Mouse (Mus musculus): ENCODE data around the gene Mylk3. TPM values are rescaled to one million over a fixed set of nuclear protein-coding genes. Genes with fewer than 3 reads are reported as not detected.

Mylk3 gene
- polyA plus RNA-seq, 1 experiment from 2014 or later, result 57.2 TPM

DNA sequence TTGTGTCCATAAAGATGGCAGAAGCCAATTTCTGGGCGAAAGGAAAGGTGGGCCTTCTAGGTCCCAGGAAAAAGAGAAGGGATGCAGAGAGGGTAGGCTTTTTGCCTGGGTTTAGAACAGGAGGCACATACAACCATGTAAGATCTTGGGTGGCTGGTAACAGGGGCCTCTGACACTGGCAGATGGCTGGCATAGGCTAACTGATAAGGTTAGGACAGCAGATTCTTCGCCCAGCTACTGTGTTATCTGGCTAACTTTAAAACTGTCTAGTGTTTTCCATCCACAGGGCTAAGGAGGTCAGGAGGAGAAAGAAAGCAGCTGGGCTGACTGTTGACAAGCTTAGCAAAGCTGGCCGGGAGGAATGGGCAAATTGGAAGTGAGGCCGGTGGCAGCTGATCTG is 67.6 kb downstream of the Mylk3 start:
- H3K4me3 ChIP-seq (replicated peaks), result peak overlapping the region; percentile 24
- peak overlapping the region; percentile 42 for H3K9ac ChIP-seq
- H3K4me2 ChIP-seq, result peak overlapping the region; percentile 63

DNA sequence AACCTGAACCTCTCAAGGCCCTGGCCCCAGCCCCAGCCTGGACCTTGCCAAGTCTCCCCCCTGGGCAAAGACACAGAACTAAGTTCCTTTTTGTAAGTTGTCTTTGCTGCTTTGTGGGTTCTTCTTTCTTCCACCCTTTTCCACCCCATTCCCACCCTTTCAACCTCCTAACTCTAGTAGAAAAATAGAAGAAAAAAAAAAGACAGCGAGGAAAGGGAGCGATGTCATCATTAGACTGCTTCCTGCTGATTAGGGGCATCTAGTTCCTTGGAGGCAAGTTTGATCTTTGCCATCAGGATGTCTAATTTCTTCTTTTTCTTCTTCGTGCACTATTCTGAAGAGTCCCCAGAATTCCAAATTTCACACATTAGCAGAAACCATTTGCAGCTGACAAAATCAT is 73.1 kb downstream of the Mylk3 start:
- Histone ChIP-seq H3K4me3 (replicated peaks) (no peak overlapping the region), H3K27me3 (no peaks in the 10 kb centered on the region), H3K36me3 (replicated peaks) (peaks cover 27% of the 10 kb centered on the region), H3K4me1 (replicated peaks) (peaks cover 9% of the 10 kb centered on the region), H3K4me2 (no peak overlapping the region), H3K9ac (no peak overlapping the region), H3K27ac (replicated peaks) (no peak overlapping the region), H3K9me3 (replicated peaks) (no peaks in the 10 kb centered on the region)
- ATAC-seq (ENCODE audit: insufficient read depth), result no peak
- 23% methylated on average over 3 of the region's 3 CpGs for WGBS (ENCODE audit: insufficient replicate concordance)

More for the DNA sequence above, 67.6 kb downstream of the Mylk3 start:
- peak; percentile 99 for ATAC-seq (ENCODE audit: insufficient read depth)
- peak overlapping the region; percentile 95 for H3K27ac ChIP-seq (replicated peaks)
- no peaks in the 10 kb centered on the region for H3K27me3 ChIP-seq
- peaks cover 34% of the 10 kb centered on the region for H3K4me1 ChIP-seq (replicated peaks)
- WGBS (ENCODE audit: insufficient replicate concordance), result 38% methylated on average over 4 of the region's 4 CpGs
- H3K36me3 ChIP-seq (replicated peaks), result peaks cover 23% of the 10 kb centered on the region
- no peaks in the 10 kb centered on the region for H3K9me3 ChIP-seq (replicated peaks)

DNA sequence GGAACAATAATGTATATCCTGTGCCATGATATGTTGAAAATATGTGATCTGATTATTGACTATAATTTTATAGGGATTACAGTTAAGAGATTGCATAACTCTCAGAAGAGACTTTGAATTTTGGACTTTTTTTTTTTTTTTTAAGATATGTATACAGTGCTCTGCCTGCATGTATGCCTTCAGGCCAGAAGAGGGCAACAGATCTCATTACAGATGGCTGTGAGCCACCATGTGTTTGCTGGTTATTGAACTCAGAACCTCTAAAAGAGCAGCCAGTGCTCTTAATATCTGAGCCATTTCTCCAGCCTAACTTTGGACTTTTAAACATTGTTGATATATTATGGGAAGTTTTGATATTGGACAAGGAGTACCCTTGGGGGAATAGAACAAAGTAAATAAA is 74.4 kb downstream of the Mylk3 start:
- H3K9ac ChIP-seq, result no peak overlapping the region
- H3K27ac ChIP-seq (replicated peaks), result no peak overlapping the region
- no peak overlapping the region for H3K4me2 ChIP-seq
- H3K4me1 ChIP-seq (replicated peaks), result peaks cover 4% of the 10 kb centered on the region
- no peak for ATAC-seq (ENCODE audit: insufficient read depth)
- H3K36me3 ChIP-seq (replicated peaks), result peaks cover 33% of the 10 kb centered on the region
- no peaks in the 10 kb centered on the region for H3K9me3 ChIP-seq (replicated peaks)
- no peak overlapping the region for H3K4me3 ChIP-seq (replicated peaks)
- H3K27me3 ChIP-seq, result no peaks in the 10 kb centered on the region

DNA sequence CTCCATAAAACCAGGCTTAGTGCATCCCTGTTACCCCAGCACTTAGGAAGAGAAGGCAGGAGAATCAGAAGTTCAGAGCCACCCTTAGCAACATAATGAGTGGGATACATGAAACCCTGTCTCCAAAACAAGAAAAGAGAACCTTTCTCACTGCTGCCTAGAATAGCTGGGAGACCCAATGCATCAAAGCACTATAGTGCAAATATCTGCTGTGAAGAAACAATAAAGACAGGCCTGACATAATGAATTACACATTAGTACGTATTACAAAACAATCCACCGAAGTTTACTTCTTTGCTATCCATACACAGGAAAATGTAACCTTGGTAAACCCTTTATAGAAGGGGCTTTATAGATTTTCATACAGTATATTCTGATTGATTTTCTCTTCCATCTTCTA is 77.6 kb downstream of the Mylk3 start:
- Histone ChIP-seq H3K36me3 (replicated peaks) (peaks cover 60% of the 10 kb centered on the region), H3K4me1 (replicated peaks) (peaks cover 6% of the 10 kb centered on the region), H3K9me3 (replicated peaks) (no peaks in the 10 kb centered on the region), H3K9ac (no peak overlapping the region), H3K27ac (replicated peaks) (no peak overlapping the region), H3K27me3 (no peaks in the 10 kb centered on the region), H3K4me2 (no peak overlapping the region), H3K4me3 (replicated peaks) (no peak overlapping the region)
- WGBS (ENCODE audit: insufficient replicate concordance), result 83% methylated on average over 2 of the region's 2 CpGs
- no peak for ATAC-seq (ENCODE audit: insufficient read depth)

DNA sequence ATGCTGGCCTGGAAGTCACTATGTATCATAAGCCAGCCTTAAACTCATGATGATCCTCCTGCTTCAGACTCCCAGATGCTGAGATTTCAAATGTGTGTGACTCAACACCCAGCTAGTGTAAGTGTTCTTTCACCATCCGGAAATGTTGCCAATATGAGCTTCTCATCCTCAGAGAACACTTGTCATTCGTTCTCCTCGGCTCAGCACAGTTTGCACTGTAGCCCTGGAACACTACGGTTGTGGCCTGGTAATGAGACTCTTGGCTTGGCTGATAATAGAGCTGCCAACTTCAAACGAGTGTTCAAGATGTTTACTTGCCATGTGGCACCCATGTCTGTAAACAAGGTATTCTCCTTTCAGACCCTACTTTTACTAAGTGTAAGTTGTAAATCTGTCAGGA is 82.6 kb downstream of the Mylk3 start:
- peaks cover 68% of the 10 kb centered on the region for H3K36me3 ChIP-seq (replicated peaks)

DNA sequence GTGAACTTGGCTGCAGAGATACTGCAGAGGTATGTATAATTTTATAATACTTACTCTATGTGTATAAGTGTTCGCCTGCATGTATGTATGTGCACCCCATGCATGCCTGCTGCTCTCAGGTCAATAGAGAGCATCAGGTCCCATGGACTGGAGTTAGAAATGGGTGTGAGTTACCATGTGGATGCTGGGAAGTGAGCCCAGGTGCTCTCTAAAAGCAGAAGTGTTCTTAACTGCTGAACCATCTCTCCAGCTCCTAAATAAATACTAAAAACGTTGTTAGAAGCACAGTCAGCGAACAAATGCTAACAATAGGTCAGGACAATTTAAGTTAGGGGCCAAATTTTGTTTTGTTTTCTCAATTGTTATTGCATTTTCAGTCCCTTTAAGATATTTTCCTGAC is 83.2 kb downstream of the Mylk3 start:
- WGBS (ENCODE audit: insufficient replicate concordance), result 66% methylated on average over 3 of the region's 3 CpGs
- H3K4me1 ChIP-seq (replicated peaks), result peaks cover 34% of the 10 kb centered on the region
- no peak overlapping the region for H3K4me2 ChIP-seq
- H3K27me3 ChIP-seq, result no peaks in the 10 kb centered on the region
- no peak overlapping the region for H3K27ac ChIP-seq (replicated peaks)
- peaks cover 62% of the 10 kb centered on the region for H3K36me3 ChIP-seq (replicated peaks)
- ATAC-seq (ENCODE audit: insufficient read depth), result no peak
- no peak overlapping the region for H3K4me3 ChIP-seq (replicated peaks)
- no peak overlapping the region for H3K9ac ChIP-seq
- H3K9me3 ChIP-seq (replicated peaks), result no peaks in the 10 kb centered on the region

More for the DNA sequence above, 82.6 kb downstream of the Mylk3 start:
- Histone ChIP-seq H3K27ac (replicated peaks) (no peak overlapping the region), H3K9ac (no peak overlapping the region), H3K4me2 (no peak overlapping the region), H3K9me3 (replicated peaks) (no peaks in the 10 kb centered on the region), H3K4me3 (replicated peaks) (no peak overlapping the region), H3K4me1 (replicated peaks) (peaks cover 28% of the 10 kb centered on the region), H3K27me3 (no peaks in the 10 kb centered on the region)
- ATAC-seq (ENCODE audit: insufficient read depth), result no peak
- 79% methylated on average over 5 of the region's 5 CpGs for WGBS (ENCODE audit: insufficient replicate concordance)

DNA sequence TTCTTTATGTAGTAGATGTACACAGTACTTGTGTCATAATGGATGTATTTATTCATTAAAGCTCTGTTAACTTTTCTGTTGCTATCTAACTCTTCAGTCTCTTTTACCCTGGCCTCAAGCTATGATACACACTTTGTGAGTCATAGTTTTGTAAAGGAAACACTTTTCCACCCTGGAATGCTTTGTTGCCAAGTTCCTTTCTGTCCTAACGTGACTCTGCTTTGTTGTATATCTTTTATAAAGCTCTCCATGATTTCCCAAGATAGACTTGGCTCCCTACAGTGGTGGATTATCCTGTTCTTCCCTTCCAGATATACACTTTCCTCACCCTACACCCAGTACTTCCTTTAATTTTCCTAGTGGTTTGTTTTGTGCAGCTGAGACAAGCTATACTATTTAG is 84.2 kb downstream of the Mylk3 start:
- Histone ChIP-seq H3K36me3 (replicated peaks) (peaks cover 53% of the 10 kb centered on the region), H3K9ac (no peak overlapping the region; the same call in 1 of the 2 replicates), H3K27me3 (no peaks in the 10 kb centered on the region), H3K27ac (replicated peaks) (no peak overlapping the region), H3K4me1 (replicated peaks) (peaks cover 42% of the 10 kb centered on the region), H3K4me3 (replicated peaks) (peak overlapping the region; percentile 16; the same call in 1 of the 2 replicates), H3K9me3 (replicated peaks) (no peaks in the 10 kb centered on the region), H3K4me2 (peak overlapping the region; percentile 33)
- 55% methylated on average over 1 of the region's 1 CpGs for WGBS (ENCODE audit: insufficient replicate concordance)
- ATAC-seq (ENCODE audit: insufficient read depth), result no peak

DNA sequence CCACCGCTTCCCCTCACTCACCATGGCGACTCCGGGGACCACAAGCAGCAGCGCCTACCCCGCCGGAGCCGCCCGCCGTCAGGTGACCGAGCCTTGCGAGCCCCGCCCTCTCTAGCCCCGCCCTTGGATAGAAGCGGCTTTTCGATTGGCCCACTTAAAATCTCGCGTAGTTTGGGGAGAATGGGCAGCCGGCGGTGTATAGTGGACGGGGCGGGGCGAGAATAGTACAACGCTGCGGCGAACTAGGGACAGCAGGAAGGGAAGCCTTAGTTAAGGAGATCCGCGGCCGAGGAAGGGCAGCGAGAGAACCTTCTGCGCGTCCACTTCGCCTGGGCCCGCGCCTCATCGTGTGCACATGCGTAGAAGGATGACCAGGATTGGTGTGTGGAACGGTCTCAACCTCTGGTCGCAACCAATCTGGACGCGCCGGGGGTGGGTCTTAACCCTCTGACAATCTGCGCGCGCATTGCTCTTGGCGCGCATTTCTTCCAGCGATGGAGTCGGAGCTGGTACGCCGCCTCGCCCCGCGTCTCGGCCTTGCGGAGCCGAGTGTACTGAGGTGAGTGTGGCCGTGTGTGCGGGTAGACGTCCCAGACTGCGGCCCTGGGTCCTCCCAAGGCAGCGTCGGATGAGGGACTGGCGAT is 86.6 kb downstream of the Mylk3 start, which contains the start of the genes Orc6 and Vps35:
Gene Orc6, plus strand, starts transcription at position 199 of the 644 bp plus-strand sequence.
Gene Vps35, minus strand, starts transcription at position 369 of the 644 bp plus-strand sequence.
- Histone ChIP-seq H3K27me3 (no peaks in the 10 kb centered on the region), H3K4me3 (replicated peaks) (peak within 1 kb of the TSS; percentile 90), H3K36me3 (replicated peaks) (peaks cover 34% of the 10 kb centered on the region), H3K4me2 (peak within 1 kb of the TSS; percentile 83), H3K4me1 (replicated peaks) (peaks cover 42% of the 10 kb centered on the region), H3K9ac (peak within 1 kb of the TSS; percentile 93), H3K9me3 (replicated peaks) (no peaks in the 10 kb centered on the region), H3K27ac (replicated peaks) (peak within 1 kb of the TSS; percentile 93)
- under 1% methylated on average over 63 of the region's 63 CpGs for WGBS (ENCODE audit: insufficient replicate concordance)
- ATAC-seq (ENCODE audit: insufficient read depth), result peak; percentile 98

DNA sequence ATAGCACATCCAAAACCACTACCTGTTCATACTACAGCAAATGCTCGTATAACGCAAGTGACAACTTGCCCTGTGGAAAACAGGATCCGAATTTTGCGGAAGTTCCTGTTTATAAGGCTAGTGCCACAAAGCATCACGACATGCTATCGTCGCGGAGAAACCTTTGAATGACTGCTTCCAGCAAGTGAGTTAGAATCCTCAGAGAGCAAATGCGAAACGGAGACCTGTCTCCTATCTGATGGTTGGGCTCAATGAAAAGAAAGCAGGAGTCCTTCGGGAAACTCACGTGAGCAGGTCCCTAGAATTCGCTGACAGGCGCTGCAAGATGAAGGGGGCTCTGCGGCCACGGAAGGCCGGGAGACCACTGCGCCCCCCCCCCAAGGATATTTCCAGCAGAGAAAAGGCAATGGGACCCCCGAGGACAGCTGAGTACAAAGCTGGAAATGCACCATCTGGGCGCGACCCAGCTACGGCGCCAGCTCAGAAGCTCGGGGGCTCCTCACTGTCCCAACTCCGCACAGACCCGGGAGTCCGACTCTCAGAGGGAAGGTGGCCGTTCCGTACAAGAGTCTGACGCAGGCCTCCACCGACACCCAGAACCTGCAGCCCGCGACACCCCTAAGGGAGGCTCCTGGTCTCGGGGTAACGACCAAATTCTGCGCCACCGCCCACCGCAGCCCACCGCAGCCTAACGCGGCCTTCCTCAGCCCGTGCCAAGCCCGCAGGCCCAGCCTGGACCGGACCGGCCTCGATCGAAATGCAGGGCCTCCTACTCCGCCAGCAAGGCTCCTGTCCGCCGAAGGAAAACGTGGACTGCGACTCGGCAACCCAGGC is 87.3 kb downstream of the Mylk3 start:
- ATAC-seq (ENCODE audit: insufficient read depth), result peak; percentile 19
- peak overlapping the region; percentile 93 for H3K9ac ChIP-seq
- H3K9me3 ChIP-seq (replicated peaks), result no peaks in the 10 kb centered on the region
- peak overlapping the region; percentile 90 for H3K4me3 ChIP-seq (replicated peaks)
- peaks cover 32% of the 10 kb centered on the region for H3K36me3 ChIP-seq (replicated peaks)
- H3K4me1 ChIP-seq (replicated peaks), result peaks cover 42% of the 10 kb centered on the region
- no peaks in the 10 kb centered on the region for H3K27me3 ChIP-seq
- WGBS (ENCODE audit: insufficient replicate concordance), result under 1% methylated on average over 53 of the region's 53 CpGs
- H3K4me2 ChIP-seq, result peak overlapping the region; percentile 83
- H3K27ac ChIP-seq (replicated peaks), result peak overlapping the region; percentile 93

DNA sequence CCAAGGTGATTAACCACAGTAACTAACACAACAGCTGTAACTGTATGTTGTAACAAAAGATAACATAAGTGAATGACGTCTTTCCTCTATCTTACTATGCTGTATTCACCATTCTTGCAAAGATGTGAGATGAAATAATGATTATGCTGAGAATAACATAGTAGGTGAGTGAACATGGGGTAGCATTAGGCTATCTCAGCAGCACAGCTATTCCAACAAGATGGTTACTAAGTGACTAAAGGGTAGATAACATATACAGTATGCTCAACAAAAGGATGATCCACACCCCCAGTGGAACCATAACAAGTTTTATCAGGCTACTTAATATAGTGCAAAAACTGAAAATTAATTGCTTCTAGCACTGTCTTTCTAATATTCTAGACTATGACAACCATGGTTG is 99.3 kb downstream of the Mylk3 start:
- peak; percentile 44; the same call in 1 of the 2 replicates for ATAC-seq (ENCODE audit: insufficient read depth)
- H3K4me2 ChIP-seq, result no peak overlapping the region
- WGBS (ENCODE audit: insufficient replicate concordance), result 30% methylated on average over 1 of the region's 1 CpGs
- no peak overlapping the region for H3K9ac ChIP-seq
- H3K4me1 ChIP-seq (replicated peaks), result no peaks in the 10 kb centered on the region
- no peak overlapping the region for H3K27ac ChIP-seq (replicated peaks)
- H3K36me3 ChIP-seq (replicated peaks), result peaks cover 70% of the 10 kb centered on the region
- H3K27me3 ChIP-seq, result no peaks in the 10 kb centered on the region
- H3K9me3 ChIP-seq (replicated peaks), result no peaks in the 10 kb centered on the region
- no peak overlapping the region for H3K4me3 ChIP-seq (replicated peaks)
